Mouse (Mus musculus): ENCODE data around the gene Krtap4-1. TPM values are rescaled to one million over a fixed set of nuclear protein-coding genes. Genes with fewer than 3 reads are reported as not detected.
"Not testable (repeated sequence)": the region's sequence is repeated elsewhere in the genome, so short reads cannot be mapped to it uniquely, and the experiment has no call there.

Gene Krtap4-1
- polyA plus RNA-seq, 1 experiment from 2014 or later = not detected

DNA sequence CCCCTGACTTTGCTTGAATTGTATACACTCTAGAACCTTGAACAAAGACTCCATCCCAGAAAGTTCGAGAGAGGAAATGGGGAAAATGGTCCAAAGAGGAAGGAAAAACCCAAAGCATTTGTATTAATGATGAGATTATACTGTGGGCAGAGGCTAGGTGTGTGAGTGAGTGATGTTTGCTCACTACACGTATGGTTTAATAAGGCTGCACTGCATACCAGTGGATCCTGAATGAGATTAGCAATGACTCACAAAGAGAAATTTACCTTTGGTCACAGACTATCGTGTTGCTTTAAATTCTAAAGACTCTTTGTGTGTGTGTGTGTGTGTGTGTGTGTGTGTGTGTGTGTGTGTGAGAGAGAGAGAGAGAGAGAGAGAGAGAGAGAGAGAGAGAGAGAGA, 2.9 kb upstream of the Krtap4-1 start:
- no peak for DNase-seq
- Histone ChIP-seq H3K4me1 (ENCODE audit: insufficient read depth) (no peaks in the 10 kb centered on the region), H3K36me3 (ENCODE audit: insufficient read depth) (no peaks in the 10 kb centered on the region), H3K9ac (no peak overlapping the region), H3K27me3 (ENCODE audit: insufficient read depth, low read length) (no peaks in the 10 kb centered on the region), H3K9me3 (ENCODE audit: low read depth, low read length) (no peaks in the 10 kb centered on the region), H3K4me3 (ENCODE audit: low read depth, low read length) (no peak overlapping the region), H3K4me2 (no peak overlapping the region), H3K27ac (ENCODE audit: low read depth) (no peak overlapping the region)
- TF ChIP-seq CTCF (IDR thresholded peaks at IDR 0.05; ENCODE audit: low read depth) = no peak
- WGBS = 44% methylated on average over 3 of the region's 3 CpGs
- ATAC-seq (ENCODE audit: insufficient read depth) = no peak

DNA sequence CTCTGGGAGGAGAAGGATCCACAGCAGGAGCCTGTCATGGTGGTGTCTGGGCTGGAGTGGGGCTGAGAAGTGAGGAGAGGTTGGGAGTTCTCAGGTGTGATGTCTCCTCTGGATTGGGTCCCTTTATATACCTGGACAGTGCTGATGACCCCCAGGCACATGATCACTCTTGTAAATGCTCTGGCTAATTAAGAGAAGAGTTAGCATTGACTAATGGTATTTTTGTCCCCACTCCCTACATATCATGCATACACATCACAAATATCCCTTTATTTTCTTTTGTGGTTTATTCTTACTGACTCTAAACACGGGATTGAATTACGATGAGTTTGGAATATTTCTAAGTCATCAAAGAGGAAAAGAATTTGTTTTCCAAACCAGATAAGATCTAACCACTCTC, 7.7 kb downstream of the Krtap4-1 start, which contains the start of gene Gm11562:
Gene Gm11562, minus strand, starts transcription at position 101 of the 400 bp plus-strand sequence.
- WGBS = 70% methylated on average over 2 of the region's 2 CpGs
- H3K4me1 ChIP-seq (ENCODE audit: insufficient read depth) = no peaks in the 10 kb centered on the region
- H3K4me3 ChIP-seq (ENCODE audit: low read depth, low read length) = no peak within 1 kb of the TSS
- H3K4me2 ChIP-seq = no peak within 1 kb of the TSS
- DNase-seq (no peak), ATAC-seq (ENCODE audit: insufficient read depth) (no peak)
- TF ChIP-seq CTCF (IDR thresholded peaks at IDR 0.05; ENCODE audit: low read depth) = no peak
- no peak within 1 kb of the TSS for H3K27ac ChIP-seq (ENCODE audit: low read depth)
- H3K36me3 ChIP-seq (ENCODE audit: insufficient read depth) = no peaks in the 10 kb centered on the region
- H3K27me3 ChIP-seq (ENCODE audit: insufficient read depth, low read length) = no peaks in the 10 kb centered on the region
- no peak within 1 kb of the TSS for H3K9ac ChIP-seq
- no peaks in the 10 kb centered on the region for H3K9me3 ChIP-seq (ENCODE audit: low read depth, low read length)

DNA sequence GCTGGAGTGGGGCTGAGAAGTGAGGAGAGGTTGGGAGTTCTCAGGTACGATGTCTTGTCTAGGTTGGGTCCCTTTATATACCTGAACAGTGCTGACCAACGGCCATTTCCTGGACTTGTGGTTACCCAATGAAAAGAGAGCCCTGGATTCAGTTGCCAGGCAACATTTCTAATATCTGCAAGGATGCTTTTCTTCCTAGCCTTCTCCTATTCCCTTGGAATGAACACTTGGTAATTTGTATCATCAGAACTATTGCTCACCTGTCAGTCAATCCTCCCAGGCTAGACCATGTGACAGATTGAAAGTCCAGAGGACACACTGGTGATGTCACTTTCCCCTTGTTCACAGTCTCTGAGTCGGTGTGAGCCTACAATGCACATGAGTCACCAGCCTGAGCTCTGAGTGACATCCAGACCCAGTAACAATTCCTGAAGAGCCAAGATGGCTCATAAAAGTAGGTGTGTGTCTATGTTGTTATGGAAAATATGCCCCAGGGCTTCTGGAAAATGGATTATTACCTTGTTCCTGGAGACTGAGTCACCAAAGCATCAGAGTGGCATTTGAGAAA, 13.2 kb downstream of the Krtap4-1 start, which contains the start of gene Krtap2-4:
Gene Krtap2-4, minus strand, starts transcription at position 51 of the 568 bp plus-strand sequence.
- H3K4me1 ChIP-seq (ENCODE audit: insufficient read depth) = no peaks in the 10 kb centered on the region
- H3K36me3 ChIP-seq (ENCODE audit: insufficient read depth) = no peaks in the 10 kb centered on the region
- no peak within 1 kb of the TSS for H3K4me2 ChIP-seq
- no peak within 1 kb of the TSS for H3K4me3 ChIP-seq (ENCODE audit: low read depth, low read length)
- no peaks in the 10 kb centered on the region for H3K9me3 ChIP-seq (ENCODE audit: low read depth, low read length)
- no peak for DNase-seq
- no peak for TF ChIP-seq CTCF (IDR thresholded peaks at IDR 0.05; ENCODE audit: low read depth)
- no peaks in the 10 kb centered on the region for H3K27me3 ChIP-seq (ENCODE audit: insufficient read depth, low read length)
- H3K9ac ChIP-seq = no peak within 1 kb of the TSS
- ATAC-seq (ENCODE audit: insufficient read depth) = no peak
- WGBS = 58% methylated on average over 3 of the region's 3 CpGs
- no peak within 1 kb of the TSS for H3K27ac ChIP-seq (ENCODE audit: low read depth)

DNA sequence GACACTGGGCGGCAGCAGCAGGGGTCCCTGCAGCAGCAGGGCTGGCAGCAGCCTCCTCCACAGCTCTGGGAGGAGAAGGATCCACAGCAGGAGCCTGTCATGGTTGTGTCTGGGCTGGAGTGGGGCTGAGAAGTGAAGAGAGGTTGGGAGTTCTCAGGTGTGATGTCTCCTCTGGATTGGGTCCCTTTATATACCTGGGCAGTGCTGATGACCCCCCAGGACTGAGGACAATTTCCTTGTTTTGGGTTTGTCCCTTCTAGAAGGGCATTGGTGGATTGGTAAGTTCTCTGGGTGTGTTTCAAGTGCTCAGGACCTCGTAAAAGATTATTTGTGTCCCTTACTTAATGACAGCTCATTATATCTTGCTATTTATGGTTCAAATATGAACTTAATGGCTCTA, 17.9 kb downstream of the Krtap4-1 start, which contains the start of gene Gm11937:
Gene Gm11937, minus strand, starts transcription at position 101 of the 400 bp plus-strand sequence.
- H3K4me2 ChIP-seq; H3K27ac ChIP-seq (ENCODE audit: low read depth); H3K4me1 ChIP-seq (ENCODE audit: insufficient read depth); H3K9me3 ChIP-seq (ENCODE audit: low read depth, low read length); H3K27me3 ChIP-seq (ENCODE audit: insufficient read depth, low read length); ATAC-seq (ENCODE audit: insufficient read depth); DNase-seq; H3K36me3 ChIP-seq (ENCODE audit: insufficient read depth); H3K4me3 ChIP-seq (ENCODE audit: low read depth, low read length); H3K9ac ChIP-seq: not testable (repeated sequence)
- 54% methylated on average over 1 of the region's 2 CpGs for WGBS

DNA sequence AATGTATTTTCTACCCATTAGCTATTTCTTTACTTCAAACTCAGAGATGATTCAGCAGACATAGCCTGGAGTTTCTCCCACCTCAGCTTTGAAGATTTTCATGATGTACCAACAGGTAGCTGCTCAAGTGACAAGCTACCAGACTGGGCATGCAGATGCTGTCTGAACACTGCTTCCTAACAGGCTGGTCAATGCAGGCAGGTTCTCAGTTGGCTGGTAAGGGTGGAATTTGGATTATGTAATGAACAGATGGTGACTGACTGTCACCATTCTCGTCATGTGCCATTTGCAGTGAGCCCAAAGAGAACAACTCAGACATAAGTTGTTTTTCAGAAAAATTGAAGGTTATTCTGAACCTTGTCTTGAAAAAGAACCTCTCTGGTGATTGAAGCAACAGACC, 18.9 kb downstream of the Krtap4-1 start:
- no peaks in the 10 kb centered on the region for H3K36me3 ChIP-seq (ENCODE audit: insufficient read depth)
- no peak for DNase-seq

DNA sequence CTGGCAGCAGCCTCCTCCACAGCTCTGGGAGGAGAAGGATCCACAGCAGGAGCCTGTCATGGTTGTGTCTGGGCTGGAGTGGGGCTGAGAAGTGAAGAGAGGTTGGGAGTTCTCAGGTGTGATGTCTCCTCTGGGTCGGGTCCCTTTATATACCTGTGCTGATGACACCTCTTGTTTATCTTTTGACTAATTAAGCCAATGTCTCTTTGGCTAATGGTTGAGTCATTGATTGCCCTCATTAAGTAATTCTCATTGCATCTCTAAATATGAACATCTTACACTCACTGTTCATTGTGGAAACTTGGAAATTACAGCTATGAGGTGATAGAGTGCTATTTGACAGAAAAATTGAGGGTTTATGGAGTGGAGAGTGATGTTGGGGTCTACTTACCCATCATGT, 24.8 kb downstream of the Krtap4-1 start, which contains the start of gene Gm11938:
Gene Gm11938, minus strand, starts transcription at position 101 of the 400 bp plus-strand sequence.
- WGBS = 53% methylated on average over 1 of the region's 1 CpGs
- not testable (repeated sequence) for H3K4me1 ChIP-seq (ENCODE audit: insufficient read depth); DNase-seq; H3K4me3 ChIP-seq (ENCODE audit: low read depth, low read length); ATAC-seq (ENCODE audit: insufficient read depth); H3K36me3 ChIP-seq (ENCODE audit: insufficient read depth); H3K27ac ChIP-seq (ENCODE audit: low read depth); H3K9me3 ChIP-seq (ENCODE audit: low read depth, low read length); H3K4me2 ChIP-seq; H3K27me3 ChIP-seq (ENCODE audit: insufficient read depth, low read length); H3K9ac ChIP-seq

More for the DNA sequence above, 18.9 kb downstream of the Krtap4-1 start:
- H3K9ac ChIP-seq = no peak overlapping the region
- TF ChIP-seq CTCF (IDR thresholded peaks at IDR 0.05; ENCODE audit: low read depth) = no peak
- no peak overlapping the region for H3K4me3 ChIP-seq (ENCODE audit: low read depth, low read length)
- whole genome bisulfite sequencing = 75% methylated on average over 1 of the region's 1 CpGs
- no peaks in the 10 kb centered on the region for H3K9me3 ChIP-seq (ENCODE audit: low read depth, low read length)
- no peak for ATAC-seq (ENCODE audit: insufficient read depth)
- H3K27me3 ChIP-seq (ENCODE audit: insufficient read depth, low read length) = no peaks in the 10 kb centered on the region
- no peaks in the 10 kb centered on the region for H3K4me1 ChIP-seq (ENCODE audit: insufficient read depth)
- H3K27ac ChIP-seq (ENCODE audit: low read depth) = no peak overlapping the region
- H3K4me2 ChIP-seq = no peak overlapping the region

DNA sequence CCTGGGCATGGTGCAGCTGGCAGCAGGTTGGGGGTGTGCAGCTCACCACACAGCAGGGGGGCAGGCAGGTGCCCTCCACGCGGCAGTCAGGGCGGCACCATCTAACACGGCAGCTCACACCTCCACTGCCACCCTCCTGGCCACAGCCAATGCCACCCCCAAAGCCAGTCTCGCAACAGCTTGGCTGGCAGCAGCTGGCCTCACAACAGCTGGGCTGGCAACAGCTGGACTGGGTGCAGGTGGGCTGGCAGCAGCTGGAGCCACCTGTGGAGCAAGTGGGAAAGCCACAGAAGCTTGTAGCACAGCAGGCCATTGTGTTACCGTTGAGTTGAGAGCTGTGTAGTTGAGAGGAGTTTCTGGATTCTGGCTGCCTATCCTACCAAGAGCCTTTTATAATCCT, 30.3 kb downstream of the Krtap4-1 start, which contains the start of gene Krtap9-3:
Gene Krtap9-3, minus strand, starts transcription at position 364 of the 400 bp plus-strand sequence.
- H3K36me3 ChIP-seq (ENCODE audit: insufficient read depth); DNase-seq; H3K4me2 ChIP-seq; ATAC-seq (ENCODE audit: insufficient read depth); H3K9me3 ChIP-seq (ENCODE audit: low read depth, low read length); H3K4me3 ChIP-seq (ENCODE audit: low read depth, low read length); H3K9ac ChIP-seq; H3K27ac ChIP-seq (ENCODE audit: low read depth); H3K4me1 ChIP-seq (ENCODE audit: insufficient read depth); H3K27me3 ChIP-seq (ENCODE audit: insufficient read depth, low read length): not testable (repeated sequence)
- WGBS = 83% methylated on average over 6 of the region's 6 CpGs

Data from lung, embryonic 14.5 days (tissue).